Mouse (Mus musculus) adrenal gland, adult 2 months (tissue): ENCODE results near the gene Gm29609. TPM values are rescaled to one million over a fixed set of nuclear protein-coding genes. Genes with fewer than 3 reads are reported as not detected.

Experiments used
- DNase-seq: peaks from one replicate; pipeline ENCODE4 v3.0.0; 2021
- polyA plus RNA-seq: library from polyadenylated mRNA; depleted of rRNA; stranded (reverse); fragments of >200 nt; gene quantifications from 2 replicates; pipeline ENCODE4 v1.2.3, GENCODE M21; 2012; rRNA removed
- total RNA-seq, 2 experiments: library from RNA; stranded (reverse); gene quantifications; 2 replicates each; pipeline ENCODE4 v1.2.3; 2021

Gm29609 gene
- total and polyA plus RNA-seq, 3 experiments = 0.94 to 1.4 (median 1.1) TPM

- peak; percentile 20 for DNase-seq
Measured at GRCm38 (mm10) chr5:31138968-31139425, 40.7 kb downstream of the Gm29609 start.

- no peak for DNase-seq
Measured at GRCm38 (mm10) chr5:31138241-31138967, 41.3 kb downstream of the Gm29609 start, which contains the start of gene Ucn. Gene Ucn (minus strand): TSS chr5:31138829.

- DNase-seq = no peak
Measured at GRCm38 (mm10) chr5:31137658-31138057, 42.1 kb downstream of the Gm29609 start.

GRCm38 (mm10) chr5:31136730-31137424 lies 42.8 kb downstream of the Gm29609 start:
- no peak for DNase-seq

- no peak for DNase-seq
Measured at GRCm38 (mm10) chr5:31126050-31126449, 53.7 kb downstream of the Gm29609 start.

GRCm38 (mm10) chr5:31123481-31123880 lies 56.2 kb downstream of the Gm29609 start:
- no peak for DNase-seq

- DNase-seq = no peak
Measured at GRCm38 (mm10) chr5:31121111-31121510, 58.6 kb downstream of the Gm29609 start.

GRCm38 (mm10) chr5:31116912-31117311 lies 62.8 kb downstream of the Gm29609 start:
- DNase-seq = no peak

- no peak for DNase-seq
Measured at GRCm38 (mm10) chr5:31116354-31116753, 63.4 kb downstream of the Gm29609 start, which contains the start of gene Trim54. Gene Trim54 (plus strand): TSS chr5:31116712.

- DNase-seq = no peak
Measured at GRCm38 (mm10) chr5:31110781-31111180, 68.9 kb downstream of the Gm29609 start.

GRCm38 (mm10) chr5:31108000-31108490 lies 71.7 kb downstream of the Gm29609 start, which contains the start of gene Slc30a3:
Gene Slc30a3 (minus strand): TSS chr5:31108237.
- no peak for DNase-seq

GRCm38 (mm10) chr5:31105814-31106335 lies 73.8 kb downstream of the Gm29609 start, which contains the start of gene Dnajc5g:
Gene Dnajc5g (plus strand): TSS chr5:31106285.
- no peak for DNase-seq

- no peak for DNase-seq
Measured at GRCm38 (mm10) chr5:31095711-31096480, 83.8 kb downstream of the Gm29609 start.

- DNase-seq = peak; percentile 68
Measured at GRCm38 (mm10) chr5:31094799-31095691, 84.7 kb downstream of the Gm29609 start.

Other genes with a start within 250 kb of the Gm29609 start
- 1 to 10 TPM in 1 of 2 experiments, under 1 TPM in 1; 0.58 to 2.5 TPM for gene Cgref1, start 234.3 kb downstream of the Gm29609 start, total RNA-seq
- gene Cgref1, start 234.3 kb downstream of the Gm29609 start, polyA plus RNA-seq = 1.5 and 2.0 TPM in 2 replicates
- gene Preb, start 219.6 kb downstream of the Gm29609 start, total RNA-seq = 100 to 1,000 TPM; 119 to 126 TPM
- gene Preb, start 219.6 kb downstream of the Gm29609 start, polyA plus RNA-seq = 284 TPM in 2 replicates
- 1 to 10 TPM; 1.3 TPM for gene Tcf23, start 211.2 kb downstream of the Gm29609 start, total RNA-seq
- gene Tcf23, start 211.2 kb downstream of the Gm29609 start, polyA plus RNA-seq = 0.77 and 0.78 TPM in 2 replicates
- gene Atraid, start 131.6 kb downstream of the Gm29609 start, total RNA-seq = 100 to 1,000 TPM; 117 to 125 TPM
- 101 and 114 TPM in 2 replicates for gene Atraid, start 131.6 kb downstream of the Gm29609 start, polyA plus RNA-seq
- 10 to 100 TPM; 27.7 to 39.6 TPM for gene Slc5a6, start 131.0 kb downstream of the Gm29609 start, total RNA-seq
- 88.3 and 93.5 TPM in 2 replicates for gene Slc5a6, start 131.0 kb downstream of the Gm29609 start, polyA plus RNA-seq
- 10 to 100 TPM; 17.5 to 33.1 TPM for gene Cad, start 125.1 kb downstream of the Gm29609 start, total RNA-seq
- 43.2 and 48.0 TPM in 2 replicates for gene Cad, start 125.1 kb downstream of the Gm29609 start, polyA plus RNA-seq
- not detected for gene Dnajc5g, start 73.6 kb downstream of the Gm29609 start, total RNA-seq
- not detected in 2 replicates for gene Dnajc5g, start 73.6 kb downstream of the Gm29609 start, polyA plus RNA-seq
- not detected for gene Slc30a3, start 71.7 kb downstream of the Gm29609 start, total RNA-seq
- not detected in 2 replicates for gene Slc30a3, start 71.7 kb downstream of the Gm29609 start, polyA plus RNA-seq
- gene Trim54, start 63.2 kb downstream of the Gm29609 start, total RNA-seq = not detected
- not detected in 2 replicates for gene Trim54, start 63.2 kb downstream of the Gm29609 start, polyA plus RNA-seq
- not detected for gene Ucn, start 41.1 kb downstream of the Gm29609 start, total RNA-seq
- not detected in 2 replicates for gene Ucn, start 41.1 kb downstream of the Gm29609 start, polyA plus RNA-seq
- 10 to 100 TPM; 71.0 to 72.1 TPM for gene Mpv17, start 25.7 kb downstream of the Gm29609 start, total RNA-seq
- 127 and 137 TPM in 2 replicates for gene Mpv17, start 25.7 kb downstream of the Gm29609 start, polyA plus RNA-seq
- 10 to 100 TPM; 51.9 to 67.4 TPM for gene Gtf3c2, start 233 bp upstream of the Gm29609 start, total RNA-seq
- 34.8 and 47.8 TPM in 2 replicates for gene Gtf3c2, start 233 bp upstream of the Gm29609 start, polyA plus RNA-seq
- gene Snx17, start 13.3 kb upstream of the Gm29609 start, total RNA-seq = 100 to 1,000 TPM in 1 of 2 experiments, 10 to 100 TPM in 1; 85.7 to 115 TPM
- 85.1 and 92.2 TPM in 2 replicates for gene Snx17, start 13.3 kb upstream of the Gm29609 start, polyA plus RNA-seq
- 10 to 100 TPM; 39.5 to 45.7 TPM for gene Eif2b4, start 13.5 kb upstream of the Gm29609 start, total RNA-seq
- 26.8 and 35.7 TPM in 2 replicates for gene Eif2b4, start 13.5 kb upstream of the Gm29609 start, polyA plus RNA-seq
- 10 to 100 TPM; 28.5 to 29.5 TPM for gene Zfp513, start 22.4 kb upstream of the Gm29609 start, total RNA-seq
- gene Zfp513, start 22.4 kb upstream of the Gm29609 start, polyA plus RNA-seq = 75.5 and 77.8 TPM in 2 replicates
- 100 to 1,000 TPM; 105 TPM for gene Ppm1g, start 40.8 kb upstream of the Gm29609 start, total RNA-seq
- gene Ppm1g, start 40.8 kb upstream of the Gm29609 start, polyA plus RNA-seq = 174 and 197 TPM in 2 replicates
- gene Nrbp1, start 61.0 kb upstream of the Gm29609 start, total RNA-seq = 10 to 100 TPM; 78.2 to 84.9 TPM
- 180 and 229 TPM in 2 replicates for gene Nrbp1, start 61.0 kb upstream of the Gm29609 start, polyA plus RNA-seq
- gene Gm9970, start 61.3 kb upstream of the Gm29609 start, total RNA-seq = not detected
- gene Gm9970, start 61.3 kb upstream of the Gm29609 start, polyA plus RNA-seq = 3.7 and 3.9 TPM in 2 replicates
- 1 to 10 TPM; 2.2 to 4.5 TPM for gene Krtcap3, start 71.8 kb upstream of the Gm29609 start, total RNA-seq
- gene Krtcap3, start 71.8 kb upstream of the Gm29609 start, polyA plus RNA-seq = 13.3 and 13.6 TPM in 2 replicates
- 10 to 100 TPM; 28.9 to 38.1 TPM for gene Ift172, start 111.2 kb upstream of the Gm29609 start, total RNA-seq
- 29.5 and 30.1 TPM in 2 replicates for gene Ift172, start 111.2 kb upstream of the Gm29609 start, polyA plus RNA-seq
- gene Fndc4, start 116.2 kb upstream of the Gm29609 start, total RNA-seq = 10 to 100 TPM; 11.1 to 20.8 TPM
- 25.0 and 28.6 TPM in 2 replicates for gene Fndc4, start 116.2 kb upstream of the Gm29609 start, polyA plus RNA-seq
- under 1 TPM in 1 of 2 experiments, not detected in 1; 0.61 TPM for gene Gckr, start 117.5 kb upstream of the Gm29609 start, total RNA-seq
- gene Gckr, start 117.5 kb upstream of the Gm29609 start, polyA plus RNA-seq = 0.13 and 0.20 TPM in 2 replicates